Mouse (Mus musculus) heart, postnatal 0 days (tissue): Measurements from ENCODE around the gene Ckb. TPM values are rescaled to one million over a fixed set of nuclear protein-coding genes. Genes with fewer than 3 reads are reported as not detected.

Experiments
- ATAC-seq: fragments of 200-750 bp; cut with Nextera tagmentation; 2 replicates; pipeline ENCODE4 v1.8.0; 2017; ENCODE audit warnings: low read depth, moderate number of reproducible peaks, moderate library complexity; ENCODE audit not compliant: insufficient read depth
- DNase-seq: peaks from one replicate; pipeline ENCODE4 v3.0.0-alpha.2; 2016; ENCODE audit warnings: low spot score
- H3K27ac ChIP-seq: fragments of 300-500 bp; sonication (generic); 2 replicates; pipeline ENCODE4 v1.5.1; 2014; ENCODE audit warnings: low read depth, mild to moderate bottlenecking
- H3K27me3 ChIP-seq: fragments of 300-500 bp; sonication (generic); 2 replicates; pipeline ENCODE4 v1.6.1; 2014; ENCODE audit warnings: low read length, mixed read lengths; ENCODE audit not compliant: control insufficient read depth, insufficient read depth
- H3K36me3 ChIP-seq: fragments of 300-500 bp; sonication (generic); replicated peaks from 2 replicates; pipeline ENCODE4 v1.6.1; 2014; ENCODE audit warnings: low read length, mixed read lengths; ENCODE audit not compliant: control insufficient read depth, insufficient read depth
- H3K4me1 ChIP-seq: fragments of 300-500 bp; sonication (generic); 2 replicates; pipeline ENCODE4 v1.6.1; 2014; ENCODE audit warnings: antibody characterized with exemption; ENCODE audit not compliant: control insufficient read depth, insufficient read depth
- H3K4me2 ChIP-seq: fragments of 300-500 bp; sonication (generic); 2 replicates; pipeline ENCODE4 v1.6.1; 2014; ENCODE audit warnings: low read depth, mild to moderate bottlenecking, low read length, moderate library complexity
- H3K4me3 ChIP-seq: fragments of 300-500 bp; sonication (generic); 2 replicates; pipeline ENCODE4 v1.5.1; 2014; ENCODE audit warnings: low read depth, low read length
- H3K9ac ChIP-seq: fragments of 300-500 bp; sonication (generic); replicated peaks from 2 replicates; pipeline ENCODE4 v1.6.1; 2014; ENCODE audit warnings: low read depth, low read length, mixed read lengths
- H3K9me3 ChIP-seq: fragments of 300-500 bp; sonication (generic); replicated peaks from 2 replicates; pipeline ENCODE4 v1.6.1; 2016; ENCODE audit warnings: low read length; ENCODE audit not compliant: control insufficient read depth
- CTCF ChIP-seq: IDR thresholded peaks from 2 replicates; pipeline ENCODE4 v1.5.1; 2016; ENCODE audit warnings: antibody characterized with exemption, control low read depth, low read depth
- EP300 ChIP-seq: IDR thresholded peaks from 2 replicates; pipeline ENCODE4 v1.6.1; 2016; ENCODE audit warnings: antibody characterized with exemption, low read depth
- WGBS: fragments of 180-500 bp; shearing (Covaris S2); extraction: QIAGEN DNeasy Blood & Tissue Kit; methylation state at CpG from one replicate; pipeline ENCODE4 v1.1.7; 2014; 5-methylcytosine and 5-hydroxymethylcytosine counted together
- polyA plus RNA-seq: library from polyadenylated mRNA; unstranded; fragments of >200 nt; fragmentation: Nextera tagmentation; extraction: Ambion mirVana; gene quantifications from 2 replicates; pipeline ENCODE4 v1.2.1, GENCODE M21; 2015
- total RNA-seq: library from RNA; depleted of rRNA; stranded (reverse); fragments of >200 nt; gene quantifications from 2 replicates; pipeline ENCODE4 v1.2.3, GENCODE M21; 2014; ENCODE audit warnings: low replicate concordance

The Ckb gene
- total and polyA plus RNA-seq, 2 experiments from 2014 or later: 359 to 735 TPM

GRCm38 (mm10) chr12:111704609-111705008 lies 32.5 kb upstream of the Ckb start:
- no peak for TF ChIP-seq CTCF
- no peak for TF ChIP-seq EP300
- Histone ChIP-seq H3K4me2 (no peak overlapping the region), H3K9ac (no peak overlapping the region), H3K27ac (peak overlapping the region; percentile 87), H3K27me3 (no peaks in the 10 kb centered on the region), H3K4me1 (peaks cover 24% of the 10 kb centered on the region), H3K36me3 (peaks cover 12% of the 10 kb centered on the region), H3K9me3 (no peaks in the 10 kb centered on the region), H3K4me3 (no peak overlapping the region)
- DNase-seq (peak; percentile 59), ATAC-seq (peak; percentile 52)
- WGBS: 22% methylated on average over 9 of the region's 9 CpGs

GRCm38 (mm10) chr12:111703301-111703700 lies 31.2 kb upstream of the Ckb start:
- Histone ChIP-seq H3K9ac (no peak overlapping the region), H3K4me3 (no peak overlapping the region), H3K36me3 (no peaks in the 10 kb centered on the region), H3K4me2 (no peak overlapping the region), H3K9me3 (no peaks in the 10 kb centered on the region), H3K27ac (no peak overlapping the region), H3K27me3 (no peaks in the 10 kb centered on the region), H3K4me1 (peaks cover 24% of the 10 kb centered on the region)
- no peak for ATAC-seq
- no peak for DNase-seq
- TF ChIP-seq EP300 (no peak), CTCF (no peak)
- WGBS: 78% methylated on average over 3 of the region's 3 CpGs

GRCm38 (mm10) chr12:111700920-111701458 lies 28.9 kb upstream of the Ckb start:
- ATAC-seq: no peak
- TF ChIP-seq EP300: no peak
- no peak for TF ChIP-seq CTCF
- WGBS: 55% methylated on average over 9 of the region's 9 CpGs

GRCm38 (mm10) chr12:111699542-111699941 lies 27.4 kb upstream of the Ckb start:
- Histone ChIP-seq H3K27ac (no peak overlapping the region), H3K4me3 (no peak overlapping the region), H3K9me3 (no peaks in the 10 kb centered on the region), H3K9ac (no peak overlapping the region), H3K36me3 (no peaks in the 10 kb centered on the region), H3K4me1 (peaks cover 10% of the 10 kb centered on the region), H3K4me2 (no peak overlapping the region), H3K27me3 (no peaks in the 10 kb centered on the region)
- ATAC-seq (no peak), DNase-seq (no peak)
- TF ChIP-seq EP300 (no peak), CTCF (no peak)
- WGBS: 77% methylated on average over 4 of the region's 4 CpGs

More at GRCm38 (mm10) chr12:111700920-111701458, 28.9 kb upstream of the Ckb start:
- H3K36me3 ChIP-seq: no peaks in the 10 kb centered on the region
- H3K9ac ChIP-seq: no peak overlapping the region
- H3K4me1 ChIP-seq: peaks cover 18% of the 10 kb centered on the region
- DNase-seq: no peak
- no peak overlapping the region for H3K4me3 ChIP-seq
- H3K27me3 ChIP-seq: no peaks in the 10 kb centered on the region
- H3K9me3 ChIP-seq: no peaks in the 10 kb centered on the region
- H3K27ac ChIP-seq: no peak overlapping the region
- H3K4me2 ChIP-seq: no peak overlapping the region

GRCm38 (mm10) chr12:111698346-111698913 lies 26.3 kb upstream of the Ckb start:
- H3K4me1 ChIP-seq: peaks cover 18% of the 10 kb centered on the region
- TF ChIP-seq EP300 (no peak), CTCF (no peak)
- ATAC-seq (no peak), DNase-seq (no peak)
- H3K27me3 ChIP-seq: no peaks in the 10 kb centered on the region
- WGBS: 74% methylated on average over 6 of the region's 6 CpGs
- H3K4me3 ChIP-seq: no peak overlapping the region
- no peak overlapping the region for H3K4me2 ChIP-seq
- no peak overlapping the region for H3K27ac ChIP-seq
- no peak overlapping the region for H3K9ac ChIP-seq
- no peaks in the 10 kb centered on the region for H3K36me3 ChIP-seq
- no peaks in the 10 kb centered on the region for H3K9me3 ChIP-seq

GRCm38 (mm10) chr12:111697708-111698107 lies 25.6 kb upstream of the Ckb start:
- H3K4me1 ChIP-seq: peaks cover 18% of the 10 kb centered on the region
- no peak overlapping the region for H3K4me2 ChIP-seq
- DNase-seq (no peak), ATAC-seq (no peak)
- no peak overlapping the region for H3K27ac ChIP-seq
- TF ChIP-seq CTCF: no peak
- TF ChIP-seq EP300: no peak
- no peaks in the 10 kb centered on the region for H3K27me3 ChIP-seq
- H3K9me3 ChIP-seq: no peaks in the 10 kb centered on the region
- H3K4me3 ChIP-seq: no peak overlapping the region
- 51% methylated on average over 4 of the region's 4 CpGs for WGBS
- H3K9ac ChIP-seq: no peak overlapping the region
- H3K36me3 ChIP-seq: no peaks in the 10 kb centered on the region
